Mouse (Mus musculus) spleen, adult 2 months (tissue): ENCODE measurements around the gene Cldn3.

Experiments
- CTCF ChIP-seq: fragments of 200-500 bp; IDR thresholded peaks from 2 replicates; pipeline ENCODE4 v1.5.1; 2011; ENCODE audit warnings: mild to moderate bottlenecking, inconsistent platforms; ENCODE audit not compliant: insufficient read depth, insufficient read length, insufficient replicate concordance; ENCODE audit errors: extremely low read depth
- POLR2A ChIP-seq: fragments of 200-500 bp; IDR thresholded peaks from 2 replicates; pipeline ENCODE4 v1.6.1; 2011; ENCODE audit warnings: low read depth, low read length, inconsistent platforms

DNA sequence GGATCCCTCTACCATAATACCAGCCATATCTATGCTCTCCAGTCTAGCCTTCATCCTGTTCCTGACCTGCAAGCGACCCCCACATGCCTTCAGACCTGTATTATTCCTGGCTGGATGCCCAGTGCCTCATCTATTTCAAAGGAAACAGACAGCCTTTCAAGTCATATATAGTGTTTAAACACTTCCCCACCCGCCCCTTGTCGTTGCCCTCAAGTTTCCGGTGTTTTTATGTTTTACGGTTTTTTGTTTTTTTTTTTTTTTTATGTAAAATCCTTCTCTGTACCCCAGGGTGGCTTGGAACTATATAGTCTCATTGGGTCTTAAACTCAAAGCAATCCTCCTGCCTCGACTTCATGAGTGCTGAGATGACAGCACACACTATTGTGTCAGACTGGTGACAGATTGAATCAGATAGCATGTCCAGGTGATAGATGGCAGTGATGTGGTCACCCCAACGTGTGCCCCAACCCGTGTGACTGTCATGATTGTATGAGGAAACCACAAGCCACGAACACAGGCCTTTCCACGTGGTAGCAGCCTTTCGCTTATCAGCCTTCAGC is 38.7 kb downstream of the Cldn3 start:
- TF ChIP-seq CTCF (no peak), POLR2A (no peak)
